Mouse (Mus musculus) megakaryocyte, embryonic 14.5 days (primary cell): Measurements from ENCODE around the gene Klf7.

ENCODE experiments used
- FLI1 ChIP-seq: IDR thresholded peaks from 2 replicates; pipeline ENCODE4 v1.6.1; 2012; ENCODE audit warnings: low read length, inconsistent platforms, mixed read lengths
- GATA1 ChIP-seq: IDR thresholded peaks from 3 replicates; pipeline ENCODE4 v1.6.1; 2012; ENCODE audit warnings: mixed read lengths, low read length, inconsistent platforms, borderline replicate concordance

DNA sequence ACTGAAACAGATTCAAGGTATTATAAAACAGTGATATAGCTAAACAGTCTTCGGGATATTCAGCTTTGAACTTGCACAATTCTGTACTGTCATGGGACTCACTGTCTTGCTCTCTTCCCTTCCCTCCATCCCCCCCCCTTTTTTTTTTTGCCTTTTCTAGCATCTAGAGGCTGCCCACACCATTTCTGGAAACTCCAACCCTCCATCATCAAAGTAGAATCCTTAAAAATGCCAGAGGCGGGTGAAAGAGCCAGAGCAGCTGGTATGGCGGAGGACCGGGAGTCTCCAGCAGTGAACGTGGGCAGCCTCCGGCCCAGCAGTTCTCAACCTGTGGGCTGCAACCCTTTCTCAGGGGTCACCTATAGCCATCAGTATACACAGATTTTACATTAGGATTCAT is 84.3 kb downstream of the Klf7 start:
- no peak for TF ChIP-seq FLI1
- TF ChIP-seq GATA1 = no peak
